Mouse (Mus musculus) heart, postnatal 0 days (tissue): ENCODE results near the gene Eef1a1. TPM values are rescaled to one million over a fixed set of nuclear protein-coding genes. Genes with fewer than 3 reads are reported as not detected.

Experiments
- ATAC-seq: fragments of 200-750 bp; cut with Nextera tagmentation; 2 replicates; pipeline ENCODE4 v1.8.0; 2017; ENCODE audit warnings: low read depth, moderate number of reproducible peaks, moderate library complexity; ENCODE audit not compliant: insufficient read depth
- DNase-seq: peaks from one replicate; pipeline ENCODE4 v3.0.0-alpha.2; 2016; ENCODE audit warnings: low spot score
- H3K27ac ChIP-seq: fragments of 300-500 bp; sonication (generic); 2 replicates; pipeline ENCODE4 v1.5.1; 2014; ENCODE audit warnings: low read depth, mild to moderate bottlenecking
- H3K27me3 ChIP-seq: fragments of 300-500 bp; sonication (generic); 2 replicates; pipeline ENCODE4 v1.6.1; 2014; ENCODE audit warnings: low read length, mixed read lengths; ENCODE audit not compliant: control insufficient read depth, insufficient read depth
- H3K36me3 ChIP-seq: fragments of 300-500 bp; sonication (generic); replicated peaks from 2 replicates; pipeline ENCODE4 v1.6.1; 2014; ENCODE audit warnings: low read length, mixed read lengths; ENCODE audit not compliant: control insufficient read depth, insufficient read depth
- H3K4me1 ChIP-seq: fragments of 300-500 bp; sonication (generic); 2 replicates; pipeline ENCODE4 v1.6.1; 2014; ENCODE audit warnings: antibody characterized with exemption; ENCODE audit not compliant: control insufficient read depth, insufficient read depth
- H3K4me2 ChIP-seq: fragments of 300-500 bp; sonication (generic); 2 replicates; pipeline ENCODE4 v1.6.1; 2014; ENCODE audit warnings: low read depth, mild to moderate bottlenecking, low read length, moderate library complexity
- H3K4me3 ChIP-seq: fragments of 300-500 bp; sonication (generic); 2 replicates; pipeline ENCODE4 v1.5.1; 2014; ENCODE audit warnings: low read depth, low read length
- H3K9ac ChIP-seq: fragments of 300-500 bp; sonication (generic); replicated peaks from 2 replicates; pipeline ENCODE4 v1.6.1; 2014; ENCODE audit warnings: low read depth, low read length, mixed read lengths
- H3K9me3 ChIP-seq: fragments of 300-500 bp; sonication (generic); replicated peaks from 2 replicates; pipeline ENCODE4 v1.6.1; 2016; ENCODE audit warnings: low read length; ENCODE audit not compliant: control insufficient read depth
- CTCF ChIP-seq: IDR thresholded peaks from 2 replicates; pipeline ENCODE4 v1.5.1; 2016; ENCODE audit warnings: antibody characterized with exemption, control low read depth, low read depth
- EP300 ChIP-seq: IDR thresholded peaks from 2 replicates; pipeline ENCODE4 v1.6.1; 2016; ENCODE audit warnings: antibody characterized with exemption, low read depth
- WGBS: fragments of 180-500 bp; shearing (Covaris S2); extraction: QIAGEN DNeasy Blood & Tissue Kit; methylation state at CpG from one replicate; pipeline ENCODE4 v1.1.7; 2014; 5-methylcytosine and 5-hydroxymethylcytosine counted together
- polyA plus RNA-seq: library from polyadenylated mRNA; unstranded; fragments of >200 nt; fragmentation: Nextera tagmentation; extraction: Ambion mirVana; gene quantifications from 2 replicates; pipeline ENCODE4 v1.2.1, GENCODE M21; 2015
- total RNA-seq: library from RNA; depleted of rRNA; stranded (reverse); fragments of >200 nt; gene quantifications from 2 replicates; pipeline ENCODE4 v1.2.3, GENCODE M21; 2014; ENCODE audit warnings: low replicate concordance; rRNA removed

Gene Eef1a1
- 7,011 and 7,051 TPM in 2 replicates for total RNA-seq
- 2,146 and 2,221 TPM in 2 replicates for polyA plus RNA-seq

DNA sequence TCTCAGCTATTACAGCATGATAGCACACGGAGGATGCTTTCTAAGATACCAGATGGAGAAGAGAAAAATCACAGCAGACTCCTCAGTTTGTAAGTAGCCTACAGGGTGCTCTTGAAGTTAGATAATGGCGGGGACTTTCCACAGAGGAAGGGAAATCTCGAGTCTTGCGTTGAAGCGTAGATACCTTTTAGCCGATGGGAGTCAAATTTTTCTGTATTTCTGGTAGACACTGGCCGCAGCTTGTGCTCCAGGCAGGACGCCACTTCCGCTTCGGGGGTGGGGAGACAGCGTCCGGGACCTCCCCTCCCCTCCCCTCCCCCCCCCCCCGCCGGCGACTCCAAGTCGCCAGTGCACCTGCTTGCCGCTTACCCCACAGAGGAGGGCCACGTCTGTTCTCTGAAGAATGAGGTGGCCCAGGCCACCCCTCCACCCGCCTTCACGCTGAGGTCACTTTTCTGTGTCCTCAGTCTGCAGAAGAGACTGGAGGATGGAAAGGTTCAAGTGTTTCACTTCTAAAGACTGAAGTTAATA is at the start of gene Eef1a1:
Gene Eef1a1 (minus strand): TSS at position 262 of the 531 bp plus-strand sequence.
- Histone ChIP-seq H3K4me3 (peak within 1 kb of the TSS; percentile 50), H3K4me1 (no peaks in the 10 kb centered on the region), H3K9me3 (no peaks in the 10 kb centered on the region), H3K36me3 (no peaks in the 10 kb centered on the region), H3K9ac (peak within 1 kb of the TSS; percentile 66), H3K27me3 (no peaks in the 10 kb centered on the region), H3K27ac (peak within 1 kb of the TSS; percentile 80), H3K4me2 (peak within 1 kb of the TSS; percentile 74)
- peak; percentile 67 for DNase-seq
- peak; percentile 75 for ATAC-seq
- TF ChIP-seq EP300 (no peak), CTCF (no peak)
- 1% methylated on average over 19 of the region's 20 CpGs for WGBS

DNA sequence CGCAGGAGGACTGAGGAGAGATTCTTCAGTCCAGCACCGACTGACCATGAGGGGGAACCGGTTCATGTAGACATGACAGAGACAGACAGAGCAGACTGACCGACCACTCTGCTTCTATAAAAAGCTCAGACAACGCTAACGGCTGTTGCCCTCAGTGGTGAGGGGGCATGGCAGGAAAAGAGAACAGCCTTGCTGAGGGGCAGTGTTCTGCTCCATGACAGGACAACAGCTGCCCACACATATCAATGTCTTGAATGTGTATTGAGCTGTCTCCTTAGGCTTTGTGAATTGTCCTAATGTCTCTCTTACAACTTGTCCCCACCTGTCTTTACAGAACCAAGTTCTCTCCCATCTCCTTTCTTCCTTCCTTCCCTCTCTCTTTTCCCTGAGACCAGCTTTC is 49.5 kb upstream of the Eef1a1 start:
- 27% methylated on average over 6 of the region's 6 CpGs for WGBS
- no peak for DNase-seq
- Histone ChIP-seq H3K4me2 (no peak overlapping the region), H3K9ac (no peak overlapping the region), H3K27ac (no peak overlapping the region), H3K36me3 (no peaks in the 10 kb centered on the region), H3K27me3 (no peaks in the 10 kb centered on the region), H3K4me3 (no peak overlapping the region), H3K4me1 (0 out of 2 replicates have a peak, but pooled peaks cover 2% of the 10 kb centered on the region), H3K9me3 (no peaks in the 10 kb centered on the region)
- no peak for TF ChIP-seq CTCF
- TF ChIP-seq EP300, result no peak
- ATAC-seq, result no peak

DNA sequence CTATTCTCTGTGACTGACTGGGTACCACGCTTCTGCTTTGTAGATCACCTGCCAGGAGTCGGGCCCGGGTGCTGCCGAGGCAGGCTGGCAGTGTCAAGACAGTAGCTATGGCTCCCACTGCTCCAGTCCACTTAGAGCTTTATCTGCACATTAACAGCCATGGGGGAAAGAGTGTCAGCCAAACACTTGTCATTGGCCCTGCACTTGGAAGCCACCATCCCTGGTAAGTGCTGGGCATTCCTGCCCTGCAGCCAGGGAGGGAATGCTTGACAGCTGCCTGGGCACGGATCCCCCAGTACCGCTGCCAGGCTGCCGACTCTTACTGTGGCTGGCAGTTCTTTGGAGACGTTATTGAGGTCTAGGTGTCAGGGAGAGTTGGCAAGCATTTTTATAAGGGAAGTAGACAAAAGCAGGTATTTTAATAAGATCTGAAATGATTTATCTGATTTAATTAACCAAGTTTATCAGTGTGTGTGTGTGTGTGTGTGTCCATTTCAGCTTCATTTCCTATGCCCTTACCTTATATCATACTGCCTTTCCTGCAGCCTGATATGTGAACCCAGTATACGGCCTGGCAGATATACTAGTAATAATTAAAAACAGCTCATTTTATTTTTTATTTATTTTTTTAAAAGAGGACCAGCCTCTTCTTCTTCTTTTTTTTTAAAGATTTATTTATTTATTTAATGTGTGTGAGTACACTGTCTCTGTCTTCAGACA is 48.4 kb upstream of the Eef1a1 start:
- TF ChIP-seq EP300 (0 out of 2 replicates have a peak, but pooled peaks have one; percentile 57), CTCF (no peak)
- H3K36me3 ChIP-seq, result no peaks in the 10 kb centered on the region
- no peaks in the 10 kb centered on the region for H3K9me3 ChIP-seq
- H3K27me3 ChIP-seq, result no peaks in the 10 kb centered on the region
- no peak overlapping the region for H3K4me2 ChIP-seq
- H3K9ac ChIP-seq, result no peak overlapping the region
- no peak overlapping the region for H3K4me3 ChIP-seq
- H3K4me1 ChIP-seq, result 0 out of 2 replicates have a peak, but pooled peaks cover 4% of the 10 kb centered on the region
- 48% methylated on average over 9 of the region's 9 CpGs for WGBS
- ATAC-seq (peak; percentile 93), DNase-seq (peak; percentile 73)
- no peak overlapping the region for H3K27ac ChIP-seq

DNA sequence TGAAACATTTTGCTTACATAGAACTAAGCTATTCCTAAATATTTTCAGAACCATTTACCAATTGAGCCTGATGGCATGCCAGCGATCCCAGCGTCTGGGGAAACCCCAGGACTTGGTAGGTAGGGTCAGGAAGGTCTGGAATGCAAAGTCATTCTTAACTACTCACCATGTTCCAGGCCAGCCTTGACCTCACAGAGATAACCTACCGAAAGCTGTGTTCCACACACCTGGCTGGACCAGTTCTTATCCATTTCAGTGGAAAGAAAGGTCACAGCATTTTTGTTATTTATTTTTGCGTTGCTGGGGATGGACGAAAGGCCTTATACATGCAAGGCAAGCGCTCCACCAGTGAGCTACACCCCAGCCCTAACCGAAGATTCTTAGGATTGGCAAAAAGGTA is 45.7 kb upstream of the Eef1a1 start:
- no peaks in the 10 kb centered on the region for H3K36me3 ChIP-seq
- H3K27ac ChIP-seq, result no peak overlapping the region
- H3K27me3 ChIP-seq, result no peaks in the 10 kb centered on the region
- ATAC-seq, result no peak
- H3K4me1 ChIP-seq, result peaks cover 10% of the 10 kb centered on the region; the same call in 1 of the 2 replicates
- no peaks in the 10 kb centered on the region for H3K9me3 ChIP-seq
- no peak overlapping the region for H3K9ac ChIP-seq
- TF ChIP-seq EP300, result no peak
- no peak overlapping the region for H3K4me2 ChIP-seq
- H3K4me3 ChIP-seq, result no peak overlapping the region
- 87% methylated on average over 7 of the region's 7 CpGs for WGBS
- DNase-seq, result no peak

DNA sequence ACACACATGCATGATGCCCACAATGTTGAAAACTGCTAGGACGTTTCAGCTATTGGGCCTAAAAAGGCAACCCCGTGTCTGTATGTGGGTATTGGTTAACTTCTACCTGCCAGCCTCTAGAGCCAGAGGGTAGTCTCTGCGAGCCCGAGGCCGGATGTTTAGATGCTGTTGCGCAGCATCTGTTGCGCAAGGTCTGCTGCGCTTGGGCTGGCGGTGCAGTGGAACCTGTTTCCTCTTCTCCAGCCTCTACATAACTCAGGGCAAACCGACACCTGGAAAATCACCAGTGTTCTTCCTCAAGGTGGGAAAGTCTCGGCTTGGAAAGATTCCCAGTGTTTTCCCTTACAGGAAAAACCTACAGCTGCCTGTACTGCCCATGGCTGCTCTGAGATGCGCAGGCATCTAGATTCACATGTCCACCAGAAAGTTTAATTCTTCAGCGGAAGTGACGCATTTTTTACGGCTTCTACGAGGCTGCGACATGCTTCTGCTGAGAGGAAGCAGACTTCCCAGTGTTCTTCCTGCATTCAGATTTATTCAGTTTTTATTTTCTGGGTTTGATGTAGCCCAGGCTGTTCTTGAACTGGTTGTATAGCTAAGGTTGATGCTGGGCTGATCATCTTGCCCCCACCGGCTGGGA is 44.5 kb upstream of the Eef1a1 start:
- WGBS, result 84% methylated on average over 18 of the region's 18 CpGs
- DNase-seq (no peak), ATAC-seq (no peak)
- Histone ChIP-seq H3K9ac (no peak overlapping the region), H3K27me3 (no peaks in the 10 kb centered on the region), H3K4me2 (no peak overlapping the region), H3K4me1 (peaks cover 8% of the 10 kb centered on the region; the same call in 1 of the 2 replicates), H3K27ac (no peak overlapping the region), H3K9me3 (no peaks in the 10 kb centered on the region), H3K36me3 (no peaks in the 10 kb centered on the region), H3K4me3 (no peak overlapping the region)
- TF ChIP-seq EP300 (no peak), CTCF (no peak)
